Mouse (Mus musculus) kidney, postnatal 4 days (tissue): ENCODE measurements around the gene Kat6b.

Source experiments
- DNase-seq, 2 experiments: peaks; one replicate each; pipeline ENCODE4 v3.0.0; 2021; ENCODE audit warnings: mixed read lengths in 2 of 2

Gene Kat6b

DNA sequence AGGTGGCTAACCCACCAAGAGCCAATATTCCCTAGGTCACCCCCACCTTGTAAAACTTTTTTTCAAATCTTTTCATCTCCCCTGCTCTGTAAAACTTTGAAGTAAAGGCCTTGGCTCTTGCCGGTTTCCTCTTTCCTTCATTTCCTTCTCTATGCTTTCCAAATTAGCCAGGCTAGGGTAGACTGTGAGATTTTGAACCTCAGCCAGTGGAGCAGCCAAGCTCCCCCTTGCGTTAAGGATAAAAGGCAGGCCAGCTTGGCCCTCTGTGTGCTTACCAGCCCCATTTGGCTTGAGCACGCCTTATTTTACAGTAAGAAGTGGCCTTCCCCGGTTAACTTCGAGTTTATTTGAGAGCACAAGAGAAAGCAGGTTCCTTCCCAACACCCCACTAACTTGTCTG lies 193.2 kb downstream of the Kat6b start:
- peak in 1 of 2 experiments; percentile 40 for DNase-seq

GRCm38 (mm10) chr14:21676223-21676622 lies 195.0 kb downstream of the Kat6b start:
- no peak for DNase-seq

GRCm38 (mm10) chr14:21678509-21679285 lies 197.5 kb downstream of the Kat6b start:
- DNase-seq, result peak; percentile 74 to 78

DNA sequence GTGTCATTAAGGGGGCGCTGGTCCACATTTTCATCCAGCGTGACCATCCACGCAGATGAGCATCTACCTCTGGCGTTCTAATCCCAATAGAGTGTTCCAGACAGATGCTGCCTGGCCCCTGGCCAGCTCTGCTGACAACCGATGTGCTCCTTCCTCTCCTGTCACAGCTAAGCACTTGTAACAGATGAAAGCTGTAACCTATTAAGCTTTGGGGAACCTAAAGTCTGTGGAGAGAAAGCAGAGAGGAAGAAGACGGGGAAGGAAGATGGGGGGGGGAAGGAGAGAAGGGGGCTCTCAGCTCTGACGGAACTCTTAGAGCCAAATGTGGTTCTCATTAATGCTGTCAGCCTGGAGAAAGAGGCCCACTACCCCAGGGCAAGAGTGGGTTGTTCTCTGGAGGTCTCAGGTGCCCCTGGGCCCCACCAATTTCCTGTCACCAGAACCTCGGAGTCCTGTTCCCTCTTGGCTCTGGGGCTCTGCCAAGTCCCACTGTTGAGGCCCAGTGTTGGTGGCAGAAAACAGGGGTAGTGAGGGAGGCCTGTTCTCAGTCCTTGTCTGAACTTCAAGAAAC lies 198.5 kb downstream of the Kat6b start:
- DNase-seq, result peak; percentile 61 to 71

GRCm38 (mm10) chr14:21682681-21683129 lies 201.5 kb downstream of the Kat6b start:
- DNase-seq, result peak; percentile 77 to 85

GRCm38 (mm10) chr14:21683834-21684233 lies 202.6 kb downstream of the Kat6b start:
- no peak for DNase-seq

GRCm38 (mm10) chr14:21685411-21686146 lies 204.3 kb downstream of the Kat6b start:
- no peak for DNase-seq

DNA sequence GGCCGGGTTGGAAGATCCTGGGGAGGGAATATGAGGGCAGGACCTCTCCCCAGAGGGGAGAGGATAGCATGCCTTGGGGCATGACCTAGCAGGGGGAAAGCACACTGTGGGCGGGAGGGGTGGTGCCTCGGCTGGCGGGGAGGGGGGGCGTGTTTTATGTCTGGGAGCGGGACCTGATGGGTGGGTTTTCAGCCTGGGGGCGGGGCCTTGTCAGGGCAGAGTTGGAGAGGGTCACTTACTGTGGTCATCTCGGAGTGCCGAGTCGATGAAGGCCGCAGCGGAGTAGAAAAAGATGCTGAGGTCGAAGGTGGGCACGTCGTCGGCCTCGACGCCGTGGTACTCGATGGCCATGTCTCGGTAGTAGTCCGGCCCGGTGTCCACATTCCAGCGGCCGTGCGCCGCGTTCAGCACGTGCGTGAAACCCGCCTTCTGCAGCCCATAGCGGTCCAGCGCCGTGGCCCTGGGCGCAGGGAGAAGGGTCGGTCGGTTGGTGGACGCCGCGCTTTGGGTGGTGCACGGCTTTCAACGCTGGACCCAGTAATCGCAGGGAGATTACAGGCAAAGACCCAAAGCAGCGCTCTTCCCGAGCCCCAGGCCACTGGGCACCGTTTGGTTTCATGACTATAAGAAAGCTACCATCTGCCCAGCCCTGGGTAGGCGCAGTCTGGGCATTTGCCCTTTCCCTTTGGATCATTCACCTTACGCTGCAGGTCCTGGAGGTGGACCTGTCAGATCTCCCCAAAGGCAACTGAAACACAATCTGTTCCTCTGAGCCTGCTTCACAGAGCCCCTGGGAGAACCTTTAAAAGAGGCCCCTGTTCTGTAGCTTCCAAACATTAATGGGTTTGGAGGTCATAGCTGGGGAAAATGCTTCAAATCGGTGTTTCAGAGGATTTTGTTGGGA lies 205.4 kb downstream of the Kat6b start:
- DNase-seq, result peak; percentile 54 to 67

GRCm38 (mm10) chr14:21691070-21691469 lies 209.8 kb downstream of the Kat6b start:
- DNase-seq, result no peak

GRCm38 (mm10) chr14:21695020-21695419 lies 213.8 kb downstream of the Kat6b start:
- DNase-seq, result no peak

DNA sequence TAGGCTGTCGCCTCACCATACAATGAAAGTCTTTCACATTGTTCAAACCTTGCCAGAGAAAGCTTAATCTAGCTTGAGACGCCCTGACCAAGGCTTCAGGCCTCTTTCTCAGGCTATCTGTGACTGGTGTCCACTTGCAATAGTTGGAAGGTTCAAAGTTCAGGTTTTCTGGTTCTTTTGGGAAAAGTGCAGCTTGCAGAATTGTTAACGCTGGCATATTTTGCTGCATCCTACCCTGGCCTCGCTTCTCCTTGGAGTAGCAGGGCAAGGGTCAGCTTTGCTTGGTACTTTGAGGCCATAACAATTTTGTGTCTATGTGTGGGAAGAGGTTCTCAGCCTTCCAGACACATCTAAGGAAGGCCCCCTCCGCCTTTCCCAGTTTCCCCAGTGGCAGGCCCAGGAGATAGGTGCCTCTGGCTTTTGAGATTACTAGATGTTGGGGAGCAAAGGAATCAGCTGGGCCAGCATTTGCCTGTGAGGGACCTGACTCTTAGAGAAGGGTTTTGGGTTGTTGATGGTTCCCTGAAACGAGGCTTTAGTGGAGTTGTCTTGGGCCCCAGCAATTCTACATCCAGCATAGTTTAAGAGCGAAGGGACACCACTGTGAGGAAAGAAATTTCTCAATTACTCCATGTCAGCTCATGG lies 215.1 kb downstream of the Kat6b start:
- DNase-seq, result no peak

- no peak for DNase-seq
Observed at GRCm38 (mm10) chr14:21702691-21703090, 221.5 kb downstream of the Kat6b start.

- DNase-seq, result peak in 1 of 2 experiments; percentile 33
Observed at GRCm38 (mm10) chr14:21703255-21703654, 222.0 kb downstream of the Kat6b start.

DNA sequence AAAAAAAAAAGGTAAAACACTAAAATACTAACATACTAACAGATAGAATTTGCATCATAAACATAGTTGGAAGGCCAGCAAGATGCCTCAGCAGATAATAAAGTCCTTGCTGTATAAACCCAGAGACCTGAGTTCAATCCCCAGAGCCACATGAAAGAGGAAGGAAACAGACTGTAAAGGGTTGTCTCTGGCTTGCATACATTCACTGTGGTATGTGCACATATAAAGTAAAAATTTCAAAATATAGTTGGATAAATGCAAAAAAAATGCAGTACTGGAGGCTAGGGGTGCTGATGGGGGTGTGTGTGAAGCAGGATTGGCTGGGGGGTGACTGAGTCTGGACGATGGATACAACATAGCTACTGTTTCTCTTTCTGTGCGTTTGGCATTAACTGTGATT lies 224.2 kb downstream of the Kat6b start:
- DNase-seq, result no peak

DNA sequence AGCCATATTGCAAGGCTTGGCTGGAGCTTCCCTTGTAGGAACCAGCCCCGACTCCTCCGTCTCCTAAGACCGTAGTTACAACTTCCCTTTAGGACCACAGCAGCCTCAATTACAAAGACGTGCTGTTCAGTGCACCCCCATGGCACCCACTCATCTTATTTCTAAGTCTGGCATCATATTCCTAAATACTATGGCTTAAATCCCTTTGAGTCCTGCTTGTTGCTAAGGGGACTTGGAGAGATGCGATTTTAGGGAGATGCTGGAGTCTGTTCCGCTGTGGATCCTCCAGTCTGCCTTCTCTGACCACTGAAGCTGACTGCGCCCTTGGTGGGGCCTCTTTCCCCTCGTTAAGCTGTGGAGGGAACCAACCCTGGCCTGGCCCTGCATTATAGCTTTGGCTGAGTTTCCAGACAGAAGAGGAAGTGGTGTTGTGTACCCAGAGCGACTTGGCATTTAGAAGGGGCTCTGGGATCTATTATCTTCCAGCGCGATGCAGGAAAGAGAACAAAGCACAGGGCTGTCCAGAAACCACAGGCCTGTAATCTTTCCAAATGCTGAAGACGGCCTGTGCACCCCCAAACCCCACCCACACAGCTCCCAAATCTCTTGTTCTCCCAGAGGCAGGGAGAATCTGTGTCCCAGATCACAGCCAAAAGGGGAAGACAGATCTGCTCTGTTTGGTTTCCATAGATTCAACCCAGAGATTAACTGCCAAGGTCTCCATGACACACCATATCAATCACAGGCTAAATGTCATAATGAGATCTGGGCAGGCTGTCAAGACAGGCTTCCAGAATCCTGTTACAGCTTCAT lies 225.7 kb downstream of the Kat6b start:
- DNase-seq, result peak; percentile 24 to 43

- no peak for DNase-seq
Observed at GRCm38 (mm10) chr14:21709545-21709944, 228.3 kb downstream of the Kat6b start.

- no peak for DNase-seq
Observed at GRCm38 (mm10) chr14:21711231-21711630, 230.0 kb downstream of the Kat6b start.

DNA sequence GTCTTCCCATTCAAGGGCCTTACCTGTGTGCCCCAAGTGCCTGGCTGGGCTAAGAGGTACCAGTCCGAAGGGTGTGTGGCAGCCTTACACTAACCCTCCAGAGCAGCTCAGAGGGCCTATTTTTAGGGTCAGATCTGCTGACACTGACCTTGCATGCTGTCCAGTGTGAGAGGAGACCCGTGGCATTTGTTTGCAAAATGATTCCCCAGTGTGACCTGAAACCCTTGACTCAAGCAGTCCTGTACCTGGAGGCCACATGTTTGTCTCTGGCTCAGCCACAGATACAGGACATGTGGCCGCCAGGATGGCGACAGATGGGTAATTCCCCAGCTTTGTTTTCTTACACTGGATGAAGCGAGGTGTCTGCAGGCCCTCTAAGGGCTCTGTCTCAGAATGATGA lies 233.3 kb downstream of the Kat6b start, which contains the start of gene Dupd1:
Gene Dupd1 (minus strand): TSS at position 91 of the 400 bp plus-strand sequence.
- DNase-seq, result no peak

DNA sequence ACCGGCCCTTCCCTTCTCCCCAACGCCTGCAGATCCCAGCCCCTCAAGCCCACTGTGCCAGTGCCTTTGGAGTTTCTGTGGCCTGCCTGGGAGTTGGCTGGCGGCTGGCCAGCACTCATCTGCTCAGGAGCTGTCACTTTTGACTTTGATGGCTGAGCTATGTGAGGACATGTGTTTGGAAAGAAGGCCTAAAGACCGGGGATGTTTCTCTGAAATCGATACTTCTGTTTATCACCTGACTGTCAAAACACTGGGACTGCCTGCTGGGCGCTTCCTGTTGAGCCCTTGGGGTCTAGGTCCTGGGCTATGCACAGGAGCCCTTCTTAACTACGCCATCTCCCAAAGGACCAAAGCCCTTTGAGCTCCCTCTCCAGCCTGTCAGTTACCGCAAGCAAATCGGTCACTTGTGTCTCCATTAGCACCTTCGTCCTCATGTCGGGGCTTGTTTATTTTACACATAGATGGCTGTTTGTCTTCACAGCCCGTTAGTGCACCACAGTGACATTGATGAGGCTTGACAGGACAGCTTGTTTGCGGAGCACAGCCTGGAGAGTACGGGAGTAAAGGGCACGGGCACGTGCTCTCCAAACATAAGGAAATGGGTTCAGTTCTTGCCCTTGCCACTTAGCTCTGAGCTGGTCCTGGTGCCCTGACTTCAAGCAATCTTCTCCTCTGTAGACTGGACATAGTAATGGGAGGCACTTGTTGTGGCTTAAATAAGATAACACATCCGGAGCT lies 238.6 kb downstream of the Kat6b start:
- no peak for DNase-seq
